Mouse (Mus musculus) central nervous system, embryonic 18 days (tissue): ENCODE measurements around the gene Tmem88b. TPM values are rescaled to one million over a fixed set of nuclear protein-coding genes. Genes with fewer than 3 reads are reported as not detected.

Experiments
- polyA plus RNA-seq: library from polyadenylated mRNA; depleted of rRNA; stranded (reverse); fragments of >200 nt; gene quantifications from 2 replicates; pipeline ENCODE4 v1.2.3, GENCODE M21; 2012; rRNA removed

Gene Tmem88b
- 1.6 and 1.7 TPM in 2 replicates for polyA plus RNA-seq

GRCm38 (mm10) chr4:155785819-155786218 lies at the start of gene Tmem88b:
Gene Tmem88b, minus strand, starts transcription at chr4:155785874.

GRCm38 (mm10) chr4:155831205-155831766 lies 45.6 kb upstream of the Tmem88b start, which contains the start of gene Aurkaip1:
Gene Aurkaip1, plus strand, starts transcription at chr4:155831272.

GRCm38 (mm10) chr4:155811929-155812664 lies 26.4 kb upstream of the Tmem88b start, which contains the start of gene Ccnl2:
Gene Ccnl2, plus strand, starts transcription at chr4:155812489.

GRCm38 (mm10) chr4:155802741-155803339 lies 17.2 kb upstream of the Tmem88b start, which contains the start of gene Mrpl20:
Gene Mrpl20, plus strand, starts transcription at chr4:155802878.

GRCm38 (mm10) chr4:155790021-155790489 lies 4.4 kb upstream of the Tmem88b start, which contains the start of gene Ankrd65:
Gene Ankrd65, plus strand, starts transcription at chr4:155790439.

GRCm38 (mm10) chr4:155774280-155774754 lies 11.4 kb downstream of the Tmem88b start, which contains the start of gene Vwa1:
Gene Vwa1, minus strand, starts transcription at chr4:155774698.

GRCm38 (mm10) chr4:155760613-155761355 lies 24.9 kb downstream of the Tmem88b start, which contains the start of gene Atad3a:
Gene Atad3a, minus strand, starts transcription at chr4:155761093.

GRCm38 (mm10) chr4:155734350-155734941 lies 51.2 kb downstream of the Tmem88b start, which contains the start of gene Tmem240:
Gene Tmem240, plus strand, starts transcription at chr4:155734800.

Other genes with a start within 250 kb of the Tmem88b start
- 89.3 and 90.4 TPM in 2 replicates for gene Nadk, start 223.5 kb downstream of the Tmem88b start, polyA plus RNA-seq
- gene Slc35e2, start 184.5 kb downstream of the Tmem88b start, polyA plus RNA-seq = 14.9 and 15.4 TPM in 2 replicates
- 41.9 and 42.1 TPM in 2 replicates for gene Cdk11b, start 161.0 kb downstream of the Tmem88b start, polyA plus RNA-seq
- gene Gm10563, start 140.5 kb downstream of the Tmem88b start, polyA plus RNA-seq = not detected in 2 replicates
- 8.0 and 10.5 TPM in 2 replicates for gene Mmp23, start 132.5 kb downstream of the Tmem88b start, polyA plus RNA-seq
- 122 and 127 TPM in 2 replicates for gene Mib2, start 116.7 kb downstream of the Tmem88b start, polyA plus RNA-seq
- gene Fndc10, start 91.5 kb downstream of the Tmem88b start, polyA plus RNA-seq = 28.7 and 30.8 TPM in 2 replicates
- 121 and 133 TPM in 2 replicates for gene Ssu72, start 81.1 kb downstream of the Tmem88b start, polyA plus RNA-seq
- gene Tmem240, start 51.1 kb downstream of the Tmem88b start, polyA plus RNA-seq = 53.0 and 58.0 TPM in 2 replicates
- gene Atad3a, start 24.8 kb downstream of the Tmem88b start, polyA plus RNA-seq = 107 and 111 TPM in 2 replicates
- gene Vwa1, start 11.2 kb downstream of the Tmem88b start, polyA plus RNA-seq = 28.3 and 29.3 TPM in 2 replicates
- not detected in 2 replicates for gene Ankrd65, start 4.6 kb upstream of the Tmem88b start, polyA plus RNA-seq
- gene Mrpl20, start 17.0 kb upstream of the Tmem88b start, polyA plus RNA-seq = 131 and 143 TPM in 2 replicates
- 187 and 201 TPM in 2 replicates for gene Ccnl2, start 26.6 kb upstream of the Tmem88b start, polyA plus RNA-seq
- gene Aurkaip1, start 45.4 kb upstream of the Tmem88b start, polyA plus RNA-seq = 96.7 and 108 TPM in 2 replicates
- 30.7 and 42.0 TPM in 2 replicates for gene Mxra8, start 53.8 kb upstream of the Tmem88b start, polyA plus RNA-seq
- 159 and 160 TPM in 2 replicates for gene Dvl1, start 61.5 kb upstream of the Tmem88b start, polyA plus RNA-seq
- gene Tas1r3, start 77.5 kb upstream of the Tmem88b start, polyA plus RNA-seq = 0.44 and 0.55 TPM in 2 replicates
- 21.7 and 24.1 TPM in 2 replicates for gene Cptp, start 83.6 kb upstream of the Tmem88b start, polyA plus RNA-seq
- gene Ints11, start 83.7 kb upstream of the Tmem88b start, polyA plus RNA-seq = 67.9 and 73.7 TPM in 2 replicates
- gene Pusl1, start 105.9 kb upstream of the Tmem88b start, polyA plus RNA-seq = 92.1 and 92.2 TPM in 2 replicates
- gene Acap3, start 105.9 kb upstream of the Tmem88b start, polyA plus RNA-seq = 112 and 119 TPM in 2 replicates
- 113 and 114 TPM in 2 replicates for gene Ube2j2, start 158.0 kb upstream of the Tmem88b start, polyA plus RNA-seq
- 7.5 and 10.5 TPM in 2 replicates for gene C1qtnf12, start 176.4 kb upstream of the Tmem88b start, polyA plus RNA-seq
- gene B3galt6, start 206.8 kb upstream of the Tmem88b start, polyA plus RNA-seq = 21.2 and 21.6 TPM in 2 replicates
- 45.4 and 46.3 TPM in 2 replicates for gene Sdf4, start 207.0 kb upstream of the Tmem88b start, polyA plus RNA-seq
- 2.2 and 2.8 TPM in 2 replicates for gene Tnfrsf4, start 228.0 kb upstream of the Tmem88b start, polyA plus RNA-seq
- gene Tnfrsf18, start 240.3 kb upstream of the Tmem88b start, polyA plus RNA-seq = 0.09 and 0.19 TPM in 2 replicates